Mouse (Mus musculus): ENCODE measurements around the gene Lce1e. TPM values are rescaled to one million over a fixed set of nuclear protein-coding genes. Genes with fewer than 3 reads are reported as not detected.
"Not testable (repeated sequence)": the region's sequence is repeated elsewhere in the genome, so short reads cannot be mapped to it uniquely, and the experiment has no call there.

The Lce1e gene
- not detected for total RNA-seq (2021)
- long read RNA-seq, experiment 1, result 0 reads
- long read RNA-seq, experiment 2, result 0 reads

DNA sequence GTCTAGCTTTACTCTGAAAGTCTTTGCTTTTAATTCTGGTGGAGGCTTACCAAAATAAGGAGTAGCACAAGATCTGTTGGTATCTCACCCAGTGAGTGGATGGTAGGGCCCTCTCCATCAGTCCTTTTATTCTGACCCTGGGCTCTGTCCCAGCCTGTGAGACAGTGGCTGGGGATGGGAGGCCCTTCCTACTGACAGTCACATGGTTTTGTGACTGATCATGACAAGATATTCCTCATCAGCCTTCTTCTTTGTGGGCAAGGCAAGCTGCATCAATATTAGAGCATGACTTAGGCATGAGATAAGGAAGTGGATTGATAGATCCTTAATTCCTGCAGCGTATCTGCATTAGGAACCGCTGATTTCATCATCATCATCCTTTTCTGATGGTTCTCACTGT lies at the start of gene Lce1e:
Gene Lce1e (minus strand): TSS at position 101 of the 400 bp plus-strand sequence.
- no peak for DNase-seq
- intact Hi-C loops (cut with DNase I; ENCODE audit: low total_unique reads), result no loop called here

DNA sequence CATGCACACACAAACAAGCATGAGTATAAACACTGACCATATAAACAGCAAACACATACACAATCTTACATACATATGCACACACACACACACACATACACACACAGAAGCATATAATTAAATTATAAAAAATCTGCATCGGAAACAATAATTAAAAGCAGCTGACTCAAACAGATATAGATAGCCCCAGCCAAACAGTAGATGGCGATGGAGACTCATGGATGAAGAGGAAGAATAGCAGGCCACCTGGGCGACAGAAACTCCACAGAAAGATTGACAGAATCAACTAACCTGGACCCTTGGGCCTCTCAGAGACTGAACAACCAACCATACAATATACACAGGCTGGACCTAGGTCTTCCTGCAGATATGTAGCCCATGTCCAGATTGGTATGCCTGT lies 44.3 kb upstream of the Lce1e start:
- no peak for DNase-seq
- intact Hi-C loops (cut with DNase I; ENCODE audit: low total_unique reads), result no loop called here

GRCm38 (mm10) chr3:92752238-92752637 lies 43.4 kb upstream of the Lce1e start, which contains the start of gene Lce1g:
Lce1g (minus strand) TSS chr3:92752338.
- no peak for DNase-seq
- intact Hi-C loops (cut with DNase I; ENCODE audit: low total_unique reads), result no loop called here

DNA sequence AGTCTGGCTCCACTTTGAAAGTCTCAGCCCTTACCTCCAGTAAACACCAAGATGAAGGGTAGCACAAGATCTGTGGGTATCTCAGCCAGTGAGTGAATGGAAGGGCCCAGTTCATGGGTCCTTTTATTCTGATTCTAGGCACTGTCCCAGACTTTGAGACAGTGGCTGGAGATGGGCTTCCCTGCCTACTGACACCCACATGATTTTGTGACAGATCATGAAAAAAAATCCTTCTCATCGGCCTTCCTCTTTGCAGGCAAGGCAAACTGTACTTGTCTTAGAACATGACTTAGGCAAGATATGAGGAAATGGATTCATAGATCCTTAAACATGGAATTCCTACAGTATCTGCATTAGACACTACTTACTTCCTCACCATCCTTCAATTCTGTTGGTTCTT lies 30.1 kb upstream of the Lce1e start, which contains the start of gene Gm38119:
Gene Gm38119 (minus strand): TSS at position 101 of the 400 bp plus-strand sequence.
- DNase-seq, result no peak
- intact Hi-C loops (cut with DNase I; ENCODE audit: low total_unique reads), result no loop called here

DNA sequence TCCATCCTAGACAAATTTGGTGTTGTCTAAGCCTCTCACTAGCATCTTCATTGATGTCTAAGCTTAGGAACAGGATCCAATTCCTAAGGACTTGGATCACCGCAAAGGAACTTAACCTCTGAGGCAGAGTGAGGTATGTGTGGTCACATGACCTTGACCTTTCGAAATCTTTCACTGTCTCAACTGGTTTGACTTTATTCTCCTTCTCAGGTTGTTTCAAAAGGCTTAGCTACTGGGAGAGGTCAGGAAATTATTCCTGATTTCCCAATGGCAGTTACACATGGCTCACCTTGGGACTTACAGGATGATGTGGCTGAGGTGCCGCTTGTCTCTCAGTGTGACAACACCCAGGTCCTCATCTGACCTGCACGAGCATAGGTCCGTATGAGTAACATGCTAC lies 13.8 kb upstream of the Lce1e start:
- no peak for DNase-seq
- intact Hi-C loops (cut with DNase I; ENCODE audit: low total_unique reads), result no loop called here

DNA sequence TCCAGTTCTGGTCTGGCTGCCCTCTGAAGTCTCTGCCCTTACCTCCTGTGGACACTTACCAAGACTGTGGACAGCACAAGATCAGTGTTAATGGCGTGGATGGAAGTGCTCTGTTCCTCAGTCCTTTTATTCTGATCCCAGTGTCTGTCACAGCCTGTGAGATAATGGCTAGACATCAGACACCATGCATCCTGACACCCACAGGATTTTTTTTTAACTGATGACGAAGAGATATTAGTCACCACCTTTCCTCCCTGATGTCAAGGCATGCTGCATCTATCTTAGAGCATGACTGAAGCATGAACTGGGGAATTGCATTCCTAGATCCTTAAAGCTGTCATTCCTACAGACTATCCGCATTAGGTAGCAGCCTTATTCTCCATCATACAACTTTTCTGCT lies 11.4 kb upstream of the Lce1e start, which contains the start of gene Lce1f:
Gene Lce1f (minus strand): TSS at position 101 of the 400 bp plus-strand sequence.
- no peak for DNase-seq
- intact Hi-C loops (cut with DNase I; ENCODE audit: low total_unique reads), result no loop called here

- DNase-seq, result no peak
- intact Hi-C loops (cut with DNase I; ENCODE audit: low total_unique reads), result loop anchor here (2.0 kb wide), 1 partner anchor 18 kb away; no protein-coding TSS in a partner anchor
Observed at GRCm38 (mm10) chr3:92715122-92715521, 6.2 kb upstream of the Lce1e start.

DNA sequence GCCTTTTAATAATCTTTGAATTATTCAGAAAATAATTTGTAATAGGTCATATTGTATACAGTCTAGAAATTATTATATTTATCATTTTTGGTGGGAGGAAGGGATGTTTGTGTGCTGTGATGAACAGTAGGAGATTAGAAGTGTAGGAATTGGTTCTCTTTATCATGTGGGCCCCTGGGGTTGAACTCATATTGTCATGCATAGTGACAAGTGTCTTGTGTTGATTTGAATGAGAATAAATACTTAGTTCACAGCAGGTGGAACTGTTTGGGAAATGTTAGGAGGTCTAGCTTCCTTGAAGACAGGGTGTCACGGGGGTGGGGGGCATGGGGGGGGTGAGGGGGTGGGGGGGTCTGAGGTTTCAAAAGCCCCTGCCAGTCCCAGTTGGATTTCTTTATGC lies 14.3 kb downstream of the Lce1e start:
- no peak for DNase-seq
- intact Hi-C loops (cut with DNase I; ENCODE audit: low total_unique reads), result no loop called here

- DNase-seq, result no peak
- intact Hi-C loops (cut with DNase I; ENCODE audit: low total_unique reads), result no loop called here
Observed at GRCm38 (mm10) chr3:92691688-92692087, 17.2 kb downstream of the Lce1e start.

DNA sequence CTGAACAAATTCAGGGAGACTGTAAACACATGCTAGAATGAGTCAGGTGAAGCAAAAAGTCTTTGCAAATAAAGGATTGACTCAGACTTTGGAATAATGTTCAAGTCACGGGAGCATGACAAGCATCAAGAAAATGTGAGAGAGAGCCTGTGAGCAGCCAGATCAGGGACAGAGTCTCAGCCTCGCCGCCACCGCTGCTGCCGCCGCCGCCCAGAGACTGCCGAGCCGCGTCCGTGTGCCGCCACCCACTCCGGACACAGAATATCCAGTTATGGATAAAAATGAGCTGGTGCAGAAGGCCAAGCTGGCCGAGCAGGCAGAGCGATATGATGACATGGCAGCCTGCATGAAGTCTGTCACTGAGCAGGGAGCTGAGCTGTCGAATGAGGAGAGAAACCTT lies 19.7 kb downstream of the Lce1e start:
- DNase-seq; intact Hi-C loops (cut with DNase I; ENCODE audit: low total_unique reads): not testable (repeated sequence)

GRCm38 (mm10) chr3:92687110-92687509 lies 21.8 kb downstream of the Lce1e start, which contains the start of gene Lce1d:
Lce1d (minus strand) TSS chr3:92687210.
- no peak for DNase-seq
- intact Hi-C loops (cut with DNase I; ENCODE audit: low total_unique reads), result no loop called here

DNA sequence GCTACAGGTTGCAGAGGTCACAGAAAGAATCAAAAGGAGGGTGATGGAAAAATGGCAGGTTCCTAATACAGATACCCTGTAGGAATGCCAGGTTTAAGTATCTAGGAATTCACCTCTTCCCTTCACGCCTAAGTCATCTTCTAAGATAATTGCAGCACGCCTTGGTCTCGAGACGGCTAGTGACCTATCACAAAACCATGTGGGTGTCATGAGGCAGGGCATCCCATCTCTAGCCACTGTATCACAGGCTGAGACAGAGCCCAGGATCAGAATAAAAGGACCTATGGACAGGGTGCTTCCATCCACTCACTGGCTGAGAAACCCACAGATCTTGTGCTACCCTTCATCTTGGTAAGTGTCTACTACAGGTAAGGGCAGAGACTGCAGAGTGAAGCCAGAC lies 29.9 kb downstream of the Lce1e start, which contains the start of gene Lce1c:
Gene Lce1c (plus strand): TSS at position 301 of the 400 bp plus-strand sequence.
- no peak for DNase-seq
- intact Hi-C loops (cut with DNase I; ENCODE audit: low total_unique reads), result no loop called here

GRCm38 (mm10) chr3:92670215-92670614 lies 38.7 kb downstream of the Lce1e start, which contains the start of gene Lce1a2:
Lce1a2 (minus strand) TSS chr3:92670315.
- intact Hi-C loops (cut with DNase I; ENCODE audit: low total_unique reads), result no loop called here
- DNase-seq, result no peak

Other genes with a start within 250 kb of the Lce1e start
- gene Sprr1a, start 223.2 kb downstream of the Lce1e start, total RNA-seq (2021), result not detected
- not detected for gene Sprr4, start 208.6 kb downstream of the Lce1e start, total RNA-seq (2021)
- gene 2310046K23Rik, start 174.6 kb downstream of the Lce1e start, total RNA-seq (2021), result not detected
- gene Ivl, start 135.3 kb downstream of the Lce1e start, total RNA-seq (2021), result not detected
- not detected for gene Smcp, start 120.1 kb downstream of the Lce1e start, total RNA-seq (2021)
- gene 2210017I01Rik, start 101.6 kb downstream of the Lce1e start, total RNA-seq (2021), result not detected
- not detected for gene Lce6a, start 87.4 kb downstream of the Lce1e start, total RNA-seq (2021)
- gene Lce1a1, start 60.8 kb downstream of the Lce1e start, total RNA-seq (2021), result not detected
- not detected for gene Lce1b, start 52.1 kb downstream of the Lce1e start, total RNA-seq (2021)
- gene Lce1a2, start 38.8 kb downstream of the Lce1e start, total RNA-seq (2021), result not detected
- gene Lce1c, start 29.8 kb downstream of the Lce1e start, total RNA-seq (2021), result not detected
- gene Lce1d, start 21.9 kb downstream of the Lce1e start, total RNA-seq (2021), result not detected
- gene Lce1f, start 11.3 kb upstream of the Lce1e start, total RNA-seq (2021), result not detected
- not detected for gene Gm38119, start 30.0 kb upstream of the Lce1e start, total RNA-seq (2021)
- gene Lce1g, start 43.3 kb upstream of the Lce1e start, total RNA-seq (2021), result not detected
- not detected for gene Lce1h, start 56.0 kb upstream of the Lce1e start, total RNA-seq (2021)
- not detected for gene Lce1i, start 69.8 kb upstream of the Lce1e start, total RNA-seq (2021)
- gene Lce1j, start 81.4 kb upstream of the Lce1e start, total RNA-seq (2021), result not detected
- gene Lce1k, start 98.8 kb upstream of the Lce1e start, total RNA-seq (2021), result not detected
- not detected for gene Kprp, start 118.2 kb upstream of the Lce1e start, total RNA-seq (2021)
- not detected for gene Lce1l, start 142.2 kb upstream of the Lce1e start, total RNA-seq (2021)
- gene 2310050C09Rik, start 161.1 kb upstream of the Lce1e start, total RNA-seq (2021), result not detected
- gene Lce3a, start 217.2 kb upstream of the Lce1e start, total RNA-seq (2021), result not detected
- not detected for gene Lce3b, start 223.9 kb upstream of the Lce1e start, total RNA-seq (2021)
- gene Lce3c, start 235.4 kb upstream of the Lce1e start, total RNA-seq (2021), result not detected
- gene Lce3d, start 248.3 kb upstream of the Lce1e start, total RNA-seq (2021), result not detected